Mouse (Mus musculus) thymus, adult 2 months (tissue): ENCODE measurements at regions not wholly inside any gene's neighbourhood (a gene's known extent, or its start where the extent isn't known, plus 50 kb on each side); places are given as distances from the start of the nearest gene placed in this dataset.

Experiments used
- CTCF ChIP-seq: fragments of 200-500 bp; IDR thresholded peaks from 2 replicates; pipeline ENCODE4 v1.5.1; 2012; ENCODE audit warnings: mild to moderate bottlenecking, control low read depth, low read length, moderate library complexity, borderline replicate concordance; ENCODE audit not compliant: control insufficient read depth, poor library complexity, insufficient read depth; ENCODE audit errors: extremely low read depth
- POLR2A ChIP-seq: fragments of 200-500 bp; IDR thresholded peaks from 2 replicates; pipeline ENCODE4 v1.6.1; 2012; ENCODE audit warnings: mild to moderate bottlenecking, low read length, control low read depth, moderate library complexity; ENCODE audit not compliant: control insufficient read depth, poor library complexity, insufficient read depth; ENCODE audit errors: extremely low read depth

GRCm38 (mm10) chr7:113685349-113685748 is 80.4 kb upstream of the Spon1 start:
- TF ChIP-seq POLR2A (no peak), CTCF (no peak)
